Mouse (Mus musculus) myocyte (in vitro differentiated cells): ENCODE results near the gene Ddo. TPM values are rescaled to one million over a fixed set of nuclear protein-coding genes. Genes with fewer than 3 reads are reported as not detected.
A peak's percentile ranks its signal among the peaks of the same experiment; 100 is the strongest.

ENCODE experiments used
- H3K27me3 ChIP-seq: one replicate; pipeline ENCODE4 v1.6.1; 2011; ENCODE audit not compliant: control insufficient read depth, insufficient read depth, insufficient read length
- H3K36me3 ChIP-seq: one replicate; pipeline ENCODE4 v1.6.1; 2011; ENCODE audit not compliant: control insufficient read depth, insufficient read depth
- H3K4me2 ChIP-seq: one replicate; pipeline ENCODE4 v1.6.1; 2011; ENCODE audit warnings: low read depth, control low read depth
- H3K4me3 ChIP-seq: one replicate; pipeline ENCODE4 v1.5.1; 2011; ENCODE audit warnings: mild to moderate bottlenecking, control low read depth, moderate library complexity
- H3K79me2 ChIP-seq: one replicate; pipeline ENCODE4 v1.6.1; 2011; ENCODE audit not compliant: control insufficient read depth, insufficient read depth
- H3ac ChIP-seq: one replicate; pipeline ENCODE4 v1.6.1; 2011; ENCODE audit not compliant: control insufficient read depth, insufficient read length
- CEBPB ChIP-seq: IDR thresholded peaks from 2 replicates; pipeline ENCODE4 v1.6.1; 2011; ENCODE audit warnings: mild to moderate bottlenecking, moderate library complexity; ENCODE audit not compliant: poor library complexity, insufficient read depth, severe bottlenecking
- E2F4 ChIP-seq: IDR thresholded peaks from one replicate; pipeline ENCODE4 v1.6.1; 2011; ENCODE audit warnings: mild to moderate bottlenecking, control low read depth, moderate library complexity; ENCODE audit not compliant: insufficient read depth
- MAX ChIP-seq: IDR thresholded peaks from one replicate; pipeline ENCODE4 v1.6.1; 2011; ENCODE audit warnings: low read depth, mild to moderate bottlenecking, control low read depth
- MYOD1 ChIP-seq, 3 experiments: IDR thresholded peaks; one replicate each; pipeline ENCODE4 v1.6.1; 2011; ENCODE audit warnings: control low read depth in 2 of 3, low read depth in 2 of 3, mild to moderate bottlenecking in 2 of 3, moderate library complexity in 1 of 3; ENCODE audit not compliant: insufficient read length in 2 of 3, control insufficient read depth in 1 of 3
- MYOG ChIP-seq, 3 experiments: IDR thresholded peaks; one replicate each; pipeline ENCODE4 v1.6.1; 2011; ENCODE audit warnings: control low read depth in 2 of 3, low read depth in 2 of 3, mild to moderate bottlenecking in 2 of 3; ENCODE audit not compliant: insufficient read length in 2 of 3, control insufficient read depth in 1 of 3, insufficient read depth in 1 of 3
- POLR2A ChIP-seq: IDR thresholded peaks from one replicate; pipeline ENCODE4 v1.6.1; 2011; ENCODE audit warnings: low read depth, mild to moderate bottlenecking, control low read depth, moderate library complexity; ENCODE audit not compliant: insufficient read length
- POLR2AphosphoS2 ChIP-seq: IDR thresholded peaks from one replicate; pipeline ENCODE4 v1.6.1; 2011; ENCODE audit warnings: low read depth, control low read depth; ENCODE audit not compliant: insufficient read length
- REST ChIP-seq: IDR thresholded peaks from one replicate; pipeline ENCODE4 v1.6.1; 2011; ENCODE audit warnings: mild to moderate bottlenecking, control low read depth, moderate library complexity; ENCODE audit not compliant: insufficient read depth, insufficient read length
- SRF ChIP-seq: IDR thresholded peaks from one replicate; pipeline ENCODE4 v1.6.1; 2011; ENCODE audit warnings: low read depth; ENCODE audit not compliant: control insufficient read depth, insufficient read length
- TCF12 ChIP-seq: IDR thresholded peaks from one replicate; pipeline ENCODE4 v1.6.1; 2011; ENCODE audit warnings: mild to moderate bottlenecking, control low read depth; ENCODE audit not compliant: poor library complexity, insufficient read depth, severe bottlenecking
- TCF3 ChIP-seq: IDR thresholded peaks from one replicate; pipeline ENCODE4 v1.6.1; 2011; ENCODE audit warnings: low read depth, control low read depth; ENCODE audit not compliant: insufficient read length
- USF1 ChIP-seq: IDR thresholded peaks from one replicate; pipeline ENCODE4 v1.6.1; 2011; ENCODE audit warnings: low read depth, mild to moderate bottlenecking, control low read depth, moderate library complexity
- polyA plus RNA-seq: library from polyadenylated mRNA; unstranded; fragments of >200 nt; fragmentation: generic; extraction: Trizol; gene quantifications from one replicate; pipeline ENCODE4 v1.2.1, GENCODE M21; 2012; ENCODE audit warnings: missing spikeins

The Ddo gene
- polyA plus RNA-seq, 1 experiment = 0.07 TPM

DNA sequence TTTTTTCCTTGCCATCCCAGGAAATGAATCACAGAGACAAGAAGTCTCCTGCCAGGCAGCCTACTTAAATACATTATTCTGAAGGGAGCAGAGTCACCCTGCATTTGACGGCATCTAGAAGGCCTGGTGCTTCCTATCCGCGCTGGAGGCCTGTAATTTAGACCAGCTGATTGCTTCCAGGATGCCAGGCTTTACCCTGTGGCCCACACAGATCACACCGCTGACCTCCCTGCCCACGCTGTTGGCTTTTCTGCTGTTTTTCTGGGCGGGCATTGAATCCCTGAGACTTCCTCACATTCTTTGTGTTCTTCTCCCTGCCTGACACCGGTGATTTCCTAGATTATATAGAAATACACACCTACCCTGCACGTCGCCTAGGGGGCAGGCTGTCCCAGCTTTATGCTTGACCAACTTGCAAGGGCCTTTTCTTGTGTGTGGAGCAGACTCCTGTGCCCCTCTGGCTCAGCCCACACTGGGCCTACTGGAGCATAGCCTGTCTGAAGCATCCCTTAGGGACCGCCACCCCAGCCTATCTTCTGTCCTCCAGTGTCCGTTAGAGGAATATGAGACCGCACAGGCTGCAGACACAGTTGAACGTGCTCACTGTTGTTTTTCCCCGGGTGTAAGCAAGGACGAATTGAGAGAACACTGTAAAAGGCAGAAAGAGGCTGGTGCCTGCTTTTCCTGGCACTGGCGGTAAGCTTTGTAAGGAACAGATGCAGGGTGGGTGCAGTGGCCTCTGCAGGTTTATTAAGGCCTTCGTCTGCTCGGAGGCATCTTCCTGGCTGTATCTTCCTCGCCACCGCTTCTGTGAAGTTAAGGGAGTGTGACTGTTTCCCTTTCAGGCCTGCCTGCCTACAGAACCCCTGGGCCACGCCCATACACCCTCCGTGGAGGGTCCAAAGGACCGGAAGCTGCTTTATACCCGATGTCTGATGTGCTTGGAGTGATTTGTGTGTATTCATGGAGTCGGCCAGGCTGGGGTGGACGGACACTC lies 9.3 kb downstream of the Ddo start:
- Histone ChIP-seq H3K4me3 (no peak overlapping the region), H3ac (no peak overlapping the region), H3K79me2 (no peaks in the 10 kb centered on the region), H3K27me3 (no peaks in the 10 kb centered on the region), H3K4me2 (peak overlapping the region; percentile 53), H3K36me3 (no peaks in the 10 kb centered on the region)
- TF ChIP-seq MYOG (IDR thresholded peaks at IDR 0.05; ENCODE audit: control insufficient read depth in 1 of 3, insufficient read depth in 1 of 3, insufficient read length in 2 of 3, low read depth in 2 of 3) (no peak), CEBPB (no peak), POLR2A (no peak), E2F4 (no peak), POLR2AphosphoS2 (no peak), USF1 (no peak), TCF3 (no peak), REST (no peak), TCF12 (no peak), MAX (no peak)

DNA sequence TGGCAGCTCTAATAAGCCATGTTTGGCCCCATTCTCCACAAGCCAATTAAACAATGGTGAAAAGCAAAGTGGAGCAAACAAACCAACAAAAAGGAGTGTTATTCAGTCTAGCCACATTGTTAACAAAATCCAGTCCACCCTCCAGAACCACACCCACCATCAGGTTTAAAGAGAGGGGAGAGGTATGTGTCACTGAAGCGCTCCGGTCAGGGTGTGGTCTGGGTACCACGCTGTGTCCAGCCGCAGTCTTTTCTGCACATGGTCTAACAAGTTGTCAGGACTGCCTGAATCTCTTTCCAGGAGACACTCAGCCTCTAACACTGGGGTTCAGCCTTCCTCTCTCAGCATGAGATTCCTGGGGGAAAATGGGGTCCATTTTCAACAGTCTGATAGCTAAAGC lies 10.6 kb downstream of the Ddo start:
- H3ac ChIP-seq = no peak overlapping the region

DNA sequence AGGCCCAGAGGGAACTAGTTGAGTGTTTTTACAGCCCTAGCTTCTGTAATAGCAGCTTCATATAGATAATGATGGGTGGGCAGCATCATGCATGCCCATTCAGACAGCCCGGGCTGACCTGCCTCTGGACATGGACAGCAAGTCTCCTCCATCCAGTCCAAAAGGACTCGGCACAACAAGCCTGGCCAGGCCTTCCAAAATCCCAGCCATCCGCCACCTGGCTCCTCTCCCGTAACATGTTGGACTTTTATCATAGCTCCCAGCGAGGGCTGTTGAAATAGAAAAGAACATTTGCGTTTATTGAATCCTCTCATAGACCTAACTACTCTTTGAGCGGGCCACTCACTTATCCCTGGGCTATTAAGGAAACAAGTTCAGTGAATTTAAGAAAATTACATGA lies 12.1 kb downstream of the Ddo start:
- Histone ChIP-seq H3K27me3 (no peaks in the 10 kb centered on the region), H3K79me2 (no peaks in the 10 kb centered on the region), H3K4me3 (no peak overlapping the region), H3K36me3 (no peaks in the 10 kb centered on the region), H3ac (no peak overlapping the region), H3K4me2 (no peak overlapping the region)
- TF ChIP-seq MYOG (IDR thresholded peaks at IDR 0.05; ENCODE audit: control insufficient read depth in 1 of 3, insufficient read depth in 1 of 3, insufficient read length in 2 of 3, low read depth in 2 of 3) = no peak
- no peak for TF ChIP-seq USF1
- TF ChIP-seq SRF = no peak
- TF ChIP-seq TCF3 = no peak
- no peak for TF ChIP-seq POLR2AphosphoS2
- TF ChIP-seq MAX = no peak
- no peak for TF ChIP-seq POLR2A
- no peak for TF ChIP-seq REST
- no peak for TF ChIP-seq E2F4
- TF ChIP-seq MYOD1 (IDR thresholded peaks at IDR 0.05; ENCODE audit: control insufficient read depth in 1 of 3, insufficient read length in 2 of 3, low read depth in 2 of 3) = no peak
- no peak for TF ChIP-seq CEBPB
- no peak for TF ChIP-seq TCF12

More for the DNA sequence above, 10.6 kb downstream of the Ddo start:
- Histone ChIP-seq H3K27me3 (no peaks in the 10 kb centered on the region), H3K4me2 (no peak overlapping the region), H3K36me3 (no peaks in the 10 kb centered on the region), H3K4me3 (no peak overlapping the region), H3K79me2 (no peaks in the 10 kb centered on the region)
- TF ChIP-seq MYOG (IDR thresholded peaks at IDR 0.05; ENCODE audit: control insufficient read depth in 1 of 3, insufficient read depth in 1 of 3, insufficient read length in 2 of 3, low read depth in 2 of 3) = no peak
- TF ChIP-seq E2F4 = no peak
- TF ChIP-seq TCF3 = no peak
- TF ChIP-seq SRF = no peak

- no peak overlapping the region for H3K4me3 ChIP-seq
- no peak for TF ChIP-seq MYOD1 (IDR thresholded peaks at IDR 0.05; ENCODE audit: control insufficient read depth in 1 of 3, insufficient read length in 2 of 3, low read depth in 2 of 3)
- no peaks in the 10 kb centered on the region for H3K27me3 ChIP-seq
- no peak overlapping the region for H3K4me2 ChIP-seq
- H3K36me3 ChIP-seq = no peaks in the 10 kb centered on the region
- no peaks in the 10 kb centered on the region for H3K79me2 ChIP-seq
- no peak overlapping the region for H3ac ChIP-seq
Observed at GRCm38 (mm10) chr10:40643126-40643525, 13.3 kb downstream of the Ddo start.

GRCm38 (mm10) chr10:40644456-40644855 lies 14.6 kb downstream of the Ddo start:
- H3K27me3 ChIP-seq = no peaks in the 10 kb centered on the region
- H3K4me3 ChIP-seq = no peak overlapping the region
- no peak overlapping the region for H3ac ChIP-seq
- no peaks in the 10 kb centered on the region for H3K36me3 ChIP-seq
- no peaks in the 10 kb centered on the region for H3K79me2 ChIP-seq
- H3K4me2 ChIP-seq = peak overlapping the region; percentile 63
- peak; percentile 16 for TF ChIP-seq TCF3
- TF ChIP-seq MYOG (IDR thresholded peaks at IDR 0.05; ENCODE audit: control insufficient read depth in 1 of 3, insufficient read depth in 1 of 3, insufficient read length in 2 of 3, low read depth in 2 of 3) = peak; percentile 23 to 81 (median 42)
- TF ChIP-seq POLR2A = no peak
- TF ChIP-seq MYOD1 (IDR thresholded peaks at IDR 0.05; ENCODE audit: control insufficient read depth in 1 of 3, insufficient read length in 2 of 3, low read depth in 2 of 3) = peak in 2 of 3 experiments; percentile 85 to 89
